Mouse (Mus musculus): Measurements from ENCODE around the gene Cacna1i.

Cacna1i gene

DNA sequence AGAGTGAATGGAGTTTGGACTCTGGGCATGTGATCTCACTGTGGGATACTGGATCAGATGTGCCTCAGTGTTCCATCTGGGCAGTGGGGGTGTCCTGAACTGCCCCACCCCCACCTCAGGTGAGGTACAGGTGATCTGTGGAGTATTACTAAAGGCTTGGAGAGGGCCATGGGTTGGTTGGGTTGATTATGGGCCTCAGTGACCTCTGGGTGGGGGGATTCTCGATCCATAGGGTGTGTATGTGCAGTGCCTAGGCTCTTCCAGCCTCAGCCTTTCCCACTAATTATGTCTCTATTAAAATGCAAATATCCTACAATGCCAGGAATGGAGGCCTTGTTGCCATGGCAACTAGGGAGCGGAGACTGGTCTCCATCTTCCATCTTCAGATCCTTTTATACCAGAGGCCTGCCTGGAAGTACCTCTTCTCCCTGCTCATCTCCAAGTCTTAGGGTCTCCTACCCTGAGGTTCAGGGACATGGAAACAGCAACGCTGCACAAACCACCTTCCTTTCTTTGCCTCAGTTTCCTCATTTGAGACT, 15.1 kb upstream of the Cacna1i start:
- DNase-seq (ENCODE audit: low read depth, low spot score) = no peak

DNA sequence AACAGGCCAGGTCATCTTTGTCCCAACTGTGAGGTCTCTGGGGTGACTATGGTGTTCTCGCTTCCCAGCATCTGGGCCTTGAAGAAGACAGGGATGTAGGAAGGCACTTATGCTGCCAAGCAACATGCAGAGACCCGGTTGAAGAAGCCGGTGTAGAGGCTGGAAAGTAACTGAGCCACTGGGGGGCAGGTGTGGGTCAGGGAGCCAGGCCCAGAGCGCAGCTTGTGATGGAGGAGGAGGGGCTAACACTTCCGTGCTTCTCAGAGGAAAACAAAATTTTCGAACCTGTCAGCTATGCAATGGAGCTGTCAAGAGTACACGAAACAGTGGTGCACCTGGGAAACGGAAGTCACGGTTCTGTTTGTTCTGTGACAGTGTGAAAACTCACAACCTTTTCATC, 9.9 kb upstream of the Cacna1i start:
- no peak for DNase-seq (ENCODE audit: low read depth, low spot score)

DNA sequence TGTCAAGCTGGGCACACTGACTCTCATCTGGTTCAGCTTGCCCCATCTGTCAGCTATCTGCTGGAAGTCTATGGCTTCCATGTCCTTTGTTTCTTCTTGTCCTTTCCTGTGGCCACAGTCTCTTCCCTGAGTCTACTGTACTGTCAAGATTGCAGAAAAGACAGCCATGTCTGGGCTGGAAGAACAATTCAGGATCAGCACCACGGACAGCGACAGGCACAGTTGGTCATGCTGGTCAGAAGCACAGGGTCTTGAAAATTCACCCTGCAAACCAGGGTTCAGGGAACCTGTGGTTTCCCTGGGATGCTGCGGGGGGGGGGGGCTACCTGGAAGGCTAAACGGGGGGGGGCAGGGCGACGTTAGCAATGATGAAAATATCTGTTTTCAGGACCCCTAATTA, 9.4 kb upstream of the Cacna1i start:
- DNase-seq (ENCODE audit: low read depth, low spot score) = no peak

DNA sequence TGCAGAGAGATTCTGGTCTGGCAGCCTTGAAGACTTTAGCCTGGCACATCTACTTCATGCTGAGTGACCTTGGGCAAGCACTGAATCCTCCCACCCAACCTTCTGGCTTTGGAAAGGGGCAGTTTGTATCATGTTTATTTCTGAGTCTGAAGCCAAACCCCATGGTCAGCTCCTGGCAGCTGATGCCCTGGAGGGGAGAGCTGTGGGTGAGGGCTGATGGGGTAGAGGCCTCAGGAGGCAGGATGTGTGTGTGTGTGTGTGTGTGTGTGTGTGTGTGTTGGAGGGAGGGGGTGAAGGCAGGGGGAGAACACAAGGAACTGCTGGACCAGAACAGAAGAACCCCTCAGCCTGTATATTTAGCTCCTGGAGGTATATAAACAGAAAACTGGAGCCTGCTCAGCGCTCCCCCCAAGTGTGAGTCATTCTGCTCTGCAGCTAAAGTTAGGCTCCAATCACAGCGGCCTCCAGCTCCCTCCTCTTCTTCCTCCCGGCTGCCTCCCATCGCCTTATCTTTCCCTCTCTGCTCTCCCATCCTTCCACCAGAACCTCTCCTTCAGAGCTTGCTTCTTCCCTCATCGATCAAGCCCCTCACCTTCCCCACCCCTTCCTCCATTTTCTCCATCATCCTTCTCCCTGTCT, 8.8 kb upstream of the Cacna1i start:
- no peak for DNase-seq (ENCODE audit: low read depth, low spot score)

DNA sequence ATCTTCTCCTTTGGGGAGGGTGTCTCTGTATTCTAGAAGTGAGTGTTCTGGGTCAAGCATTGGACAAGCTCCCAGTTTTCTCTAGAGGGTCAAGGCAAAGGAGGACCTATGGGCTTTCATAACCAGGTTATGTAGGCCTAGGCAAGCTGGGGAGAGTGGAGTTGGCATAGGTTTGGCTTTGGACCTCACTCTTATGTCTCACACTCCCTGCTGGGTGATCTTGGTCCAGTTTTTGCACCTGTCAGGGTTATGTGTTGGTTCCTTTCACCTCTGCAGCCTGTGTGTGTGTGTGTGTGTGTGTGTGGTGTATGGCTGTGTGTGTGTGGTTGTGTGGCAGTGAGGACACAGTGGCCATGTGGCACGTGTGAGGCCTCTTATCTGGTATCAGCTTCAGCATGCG, 8.0 kb upstream of the Cacna1i start:
- no peak for DNase-seq (ENCODE audit: low read depth, low spot score)

DNA sequence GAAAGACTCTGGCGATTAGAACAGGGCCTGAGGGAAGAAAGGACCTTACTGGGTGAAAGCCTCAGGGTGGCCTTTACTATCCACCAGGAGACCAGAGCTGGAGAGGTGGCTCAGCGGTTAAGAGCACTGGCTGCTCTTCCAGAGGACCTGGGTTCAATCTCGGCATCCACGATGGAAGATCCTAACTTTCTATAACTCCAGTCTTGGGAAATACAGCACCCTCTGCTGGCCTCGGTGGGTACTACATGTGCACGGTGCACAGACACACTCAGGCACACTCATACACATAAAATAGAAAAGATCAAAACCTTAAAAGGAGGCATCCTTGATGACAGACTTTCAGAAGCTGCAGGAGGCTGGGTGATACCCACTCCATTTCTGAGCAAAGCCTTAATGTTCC, 6.4 kb upstream of the Cacna1i start:
- no peak for DNase-seq (ENCODE audit: low read depth, low spot score)

DNA sequence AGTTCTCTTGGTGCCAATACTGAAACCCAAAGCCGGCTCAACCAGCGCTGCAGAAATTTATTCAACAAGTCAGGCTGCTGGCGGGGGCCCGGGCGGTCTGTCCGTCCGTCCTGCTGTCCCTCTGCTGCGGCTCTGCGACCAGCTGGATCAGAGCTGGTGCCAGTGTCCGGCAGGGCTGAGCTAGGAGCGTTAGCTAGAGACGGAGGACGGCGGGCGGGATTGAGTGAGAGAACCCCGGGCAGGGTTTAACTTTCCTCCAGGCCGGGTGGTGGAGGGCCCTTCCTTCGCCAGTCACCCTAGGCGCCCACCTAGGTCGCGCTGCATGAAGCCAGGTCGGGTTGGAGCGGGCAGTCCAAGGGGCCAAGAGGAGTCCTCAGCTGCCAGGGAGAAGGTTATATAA, 998 bp downstream of the Cacna1i start:
- DNase-seq (ENCODE audit: low read depth, low spot score) = no peak

DNA sequence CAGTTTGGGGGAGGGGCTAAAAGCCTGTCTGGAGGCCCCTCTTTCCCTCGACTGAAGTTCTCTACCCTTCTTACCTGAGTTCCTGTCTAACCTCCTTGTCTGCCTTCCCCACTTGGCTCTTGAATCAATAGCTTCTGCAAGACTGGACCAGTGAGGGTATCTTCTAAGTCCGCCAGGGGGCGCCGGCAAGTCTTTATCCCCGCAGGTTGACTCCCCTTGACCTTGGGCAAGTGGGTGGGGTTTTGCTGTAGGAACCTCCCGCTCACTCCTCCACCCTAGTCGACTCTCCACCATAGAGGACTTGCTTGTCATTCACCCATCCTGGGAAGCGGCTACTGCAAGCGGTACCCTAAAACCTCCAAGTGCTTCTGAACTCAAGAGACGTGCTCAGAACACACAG, 2.4 kb downstream of the Cacna1i start:
- no peak for DNase-seq (ENCODE audit: low read depth, low spot score)

DNA sequence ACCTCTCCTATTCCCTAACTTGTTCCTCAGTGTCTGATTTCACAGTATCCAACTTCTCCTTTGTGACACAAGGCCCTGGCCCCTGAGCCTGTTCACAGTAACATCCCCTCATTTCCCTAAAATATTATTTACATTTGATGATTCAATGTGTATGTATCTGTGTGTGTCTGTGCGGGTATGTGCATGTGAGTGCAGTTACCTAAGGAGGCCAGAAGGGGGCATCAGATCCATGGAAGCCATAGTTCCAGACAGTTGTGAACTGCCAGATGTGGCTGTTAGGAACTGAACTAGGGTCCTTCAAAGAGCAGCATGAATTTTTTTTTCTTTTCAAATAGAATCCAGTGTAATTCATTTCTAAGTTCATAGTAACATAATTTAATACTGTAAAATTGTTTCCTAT, 10.1 kb downstream of the Cacna1i start:
- DNase-seq (ENCODE audit: low read depth, low spot score) = no peak

DNA sequence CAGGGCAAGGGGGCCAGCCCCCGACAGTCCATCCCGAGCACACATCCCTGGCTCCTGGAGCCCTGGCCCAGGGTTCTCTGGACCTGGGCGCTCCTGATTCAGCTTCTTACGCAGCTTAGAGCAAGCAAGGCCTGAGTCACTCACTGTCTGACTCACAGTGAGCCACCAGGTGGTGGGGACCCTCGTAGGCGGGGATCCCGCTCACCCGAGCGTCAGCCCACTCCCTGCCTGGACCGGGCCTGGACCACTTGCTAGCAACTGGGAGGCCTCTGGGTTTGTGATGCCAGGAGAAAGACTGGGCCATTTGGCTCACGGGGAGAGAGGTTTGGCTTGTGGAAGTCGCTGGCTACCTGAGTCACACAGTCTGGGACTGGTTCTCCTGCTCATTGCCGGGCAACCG, 16.7 kb downstream of the Cacna1i start:
- no peak for DNase-seq (ENCODE audit: low read depth, low spot score)

DNA sequence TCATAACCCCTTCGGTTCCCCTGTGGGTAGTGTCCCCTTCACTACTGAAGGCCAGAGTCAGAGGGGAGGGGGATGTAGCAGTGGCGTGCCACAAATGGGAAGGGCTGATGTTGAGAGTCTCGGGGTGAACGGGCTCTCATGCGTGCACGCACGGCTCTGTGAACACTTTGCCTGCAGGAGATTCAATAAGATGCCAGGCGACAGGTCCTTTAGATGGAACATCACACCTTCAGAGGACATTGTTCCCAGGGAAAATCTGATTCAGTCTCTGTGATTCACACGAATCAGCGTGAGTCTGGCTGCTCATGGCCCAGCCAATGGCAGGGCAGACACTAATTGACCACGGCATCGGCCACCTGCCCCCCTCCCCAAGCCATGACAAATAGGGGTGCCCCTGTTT, 17.1 kb downstream of the Cacna1i start:
- DNase-seq (ENCODE audit: low read depth, low spot score) = no peak

DNA sequence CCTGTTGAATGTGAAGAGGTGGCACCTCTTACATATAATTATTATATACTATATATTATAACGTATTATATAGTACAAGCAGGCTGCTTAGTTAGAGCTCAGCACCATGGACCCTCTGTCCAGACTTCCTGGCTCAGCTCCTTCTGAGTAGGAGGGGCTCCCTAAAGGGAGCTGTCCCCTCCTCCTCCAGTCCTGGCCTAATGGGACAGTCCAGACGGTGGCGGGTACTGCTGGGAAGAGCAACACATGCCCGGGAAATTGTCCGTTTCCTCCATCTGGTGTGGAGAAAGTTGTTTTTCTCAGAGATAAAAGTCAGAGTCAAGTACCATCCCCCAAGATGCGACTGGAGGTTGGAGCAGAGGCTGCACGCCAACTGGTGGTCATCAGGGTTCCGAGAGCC, 19.1 kb downstream of the Cacna1i start:
- DNase-seq (ENCODE audit: low read depth, low spot score) = no peak

DNA sequence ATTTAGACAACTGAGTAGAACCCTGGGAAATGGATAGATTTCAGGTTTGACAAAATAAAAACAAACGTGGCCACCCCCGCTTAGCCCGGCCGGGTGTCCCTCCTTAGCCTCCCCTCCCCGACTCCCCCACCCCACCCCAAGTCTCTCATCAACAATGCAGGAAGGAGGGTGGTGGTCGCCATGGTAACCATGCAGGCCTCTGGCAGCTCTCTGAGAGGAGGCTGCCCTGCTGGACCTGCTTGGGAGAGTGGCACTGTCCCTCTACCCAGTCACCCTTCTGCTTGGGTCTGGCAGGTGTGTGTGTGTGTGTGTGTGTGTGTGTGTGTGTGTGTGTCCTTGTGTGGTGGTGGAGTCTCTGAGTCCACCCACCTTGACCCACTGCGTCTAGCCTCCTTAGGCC, 27.7 kb downstream of the Cacna1i start:
- DNase-seq (ENCODE audit: low read depth, low spot score) = no peak

DNA sequence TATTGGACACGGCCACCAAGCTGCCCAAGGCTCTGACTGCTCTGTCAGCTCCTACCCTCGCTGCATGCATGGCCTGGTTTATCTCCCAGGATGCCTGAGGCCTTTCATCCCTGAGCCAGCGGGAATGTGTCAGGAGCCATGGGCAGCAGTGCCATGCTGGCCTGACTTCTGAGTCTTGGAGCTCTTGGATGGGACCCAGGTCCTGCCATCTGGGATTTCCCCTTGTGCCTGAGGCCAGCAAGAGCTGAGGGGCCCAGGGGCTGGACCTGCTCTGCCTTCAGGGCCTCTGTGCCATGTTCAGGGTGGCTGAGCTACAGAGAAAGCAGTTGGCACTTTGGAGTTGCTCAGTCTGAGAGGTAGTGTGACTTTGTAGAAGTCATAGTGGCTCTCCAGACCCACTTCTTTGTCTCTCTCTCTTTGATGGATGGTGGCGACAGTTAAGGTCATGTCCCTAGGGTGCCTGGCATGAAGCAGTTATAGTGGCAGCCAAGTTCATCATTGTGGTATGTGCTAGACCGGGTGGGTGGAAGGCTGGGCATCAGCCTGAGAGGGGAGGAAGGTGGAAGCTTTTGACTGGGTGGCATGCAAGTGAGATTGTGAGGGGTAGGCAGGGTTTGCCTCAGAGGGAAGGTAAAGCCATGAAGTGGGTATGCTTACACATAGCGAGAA, 30.1 kb downstream of the Cacna1i start:
- no peak for DNase-seq (ENCODE audit: low read depth, low spot score)

DNA sequence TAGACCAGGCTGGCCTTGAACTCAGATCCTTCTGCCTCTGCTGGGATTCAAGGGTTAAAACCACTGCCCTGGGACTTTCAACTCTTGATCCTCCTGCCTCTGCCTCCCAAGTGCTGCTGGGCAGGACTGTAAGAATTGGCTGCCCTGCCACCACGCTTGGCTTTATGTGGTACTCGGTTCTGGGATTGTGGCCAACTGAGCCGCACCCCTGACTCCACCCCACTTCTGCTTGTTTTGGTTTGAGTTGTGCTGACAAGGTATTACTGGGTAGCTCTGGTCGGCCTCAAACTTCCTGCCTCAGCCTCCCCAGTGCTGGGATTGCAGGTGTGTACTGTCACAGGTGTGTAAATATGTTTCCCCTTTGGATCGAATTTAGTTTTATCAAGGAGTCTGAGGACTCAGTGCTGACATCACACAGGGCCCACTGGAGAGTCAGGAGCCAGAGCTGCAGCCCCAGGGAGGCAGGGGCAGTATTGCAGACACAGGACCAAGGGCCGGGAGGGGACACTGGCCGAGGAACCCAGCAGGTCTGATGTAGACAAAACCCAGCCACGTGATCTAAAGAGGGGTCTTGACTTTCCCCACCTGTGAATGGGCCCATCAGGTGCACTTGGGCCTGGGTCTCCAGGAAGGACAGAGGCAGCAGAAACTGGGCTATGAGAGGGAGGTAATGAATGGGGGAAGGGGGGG, 30.9 kb downstream of the Cacna1i start:
- no peak for DNase-seq (ENCODE audit: low read depth, low spot score)

DNA sequence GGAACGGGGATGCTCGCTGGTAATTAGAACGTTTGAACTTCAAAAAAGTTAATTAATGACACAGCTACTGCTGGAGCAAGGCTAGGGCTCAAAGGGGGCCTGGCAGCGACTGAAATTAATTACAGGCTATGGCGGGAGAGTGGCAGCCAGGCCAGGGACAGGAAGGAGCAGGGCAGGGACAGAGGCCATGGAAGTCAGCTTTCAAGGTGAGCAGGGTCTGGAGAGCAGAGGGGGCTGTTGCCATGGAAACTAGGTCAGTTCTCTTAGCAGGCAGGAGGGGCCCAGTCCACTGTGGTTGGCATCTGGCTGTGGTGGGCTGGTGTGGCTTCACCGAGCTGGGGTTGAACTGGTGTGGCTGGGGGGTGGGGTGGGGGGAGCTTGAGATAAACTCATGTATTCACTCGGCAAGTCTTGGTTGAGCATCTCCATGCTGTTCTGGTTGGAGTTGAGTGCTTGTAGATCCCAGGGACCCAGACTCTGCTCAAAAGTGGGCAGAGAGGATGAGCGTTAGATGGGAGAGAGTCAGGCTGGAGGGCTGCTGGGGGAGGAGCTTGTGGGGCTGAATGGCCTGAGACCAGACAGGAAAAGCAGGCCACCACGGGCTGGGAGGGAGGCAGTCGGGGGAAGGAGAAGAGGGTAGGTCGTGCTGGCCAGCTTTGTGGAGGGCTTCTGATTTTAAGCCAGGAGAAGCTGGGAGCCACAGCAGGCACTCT, 31.7 kb downstream of the Cacna1i start:
- DNase-seq (ENCODE audit: low read depth, low spot score) = no peak

DNA sequence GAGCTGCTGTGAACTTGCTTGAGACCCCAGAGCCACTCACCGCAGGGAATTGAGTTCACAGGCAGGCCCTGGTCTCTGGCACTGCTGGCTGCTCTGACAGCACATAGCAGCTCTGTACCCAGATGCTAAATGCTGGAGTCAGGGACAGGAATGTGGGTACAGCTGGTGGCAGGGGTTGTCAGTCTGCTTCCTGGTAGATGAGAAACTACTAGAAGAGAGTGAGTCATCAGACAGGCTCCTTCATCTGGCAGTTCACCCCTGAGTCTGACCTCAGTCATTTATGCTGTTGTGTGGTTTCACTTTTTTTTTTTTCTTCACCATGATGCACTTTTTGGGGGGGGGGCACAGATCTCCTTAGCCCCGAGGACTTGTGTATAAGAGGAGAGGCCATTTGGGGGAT, 32.3 kb downstream of the Cacna1i start:
- no peak for DNase-seq (ENCODE audit: low read depth, low spot score)

DNA sequence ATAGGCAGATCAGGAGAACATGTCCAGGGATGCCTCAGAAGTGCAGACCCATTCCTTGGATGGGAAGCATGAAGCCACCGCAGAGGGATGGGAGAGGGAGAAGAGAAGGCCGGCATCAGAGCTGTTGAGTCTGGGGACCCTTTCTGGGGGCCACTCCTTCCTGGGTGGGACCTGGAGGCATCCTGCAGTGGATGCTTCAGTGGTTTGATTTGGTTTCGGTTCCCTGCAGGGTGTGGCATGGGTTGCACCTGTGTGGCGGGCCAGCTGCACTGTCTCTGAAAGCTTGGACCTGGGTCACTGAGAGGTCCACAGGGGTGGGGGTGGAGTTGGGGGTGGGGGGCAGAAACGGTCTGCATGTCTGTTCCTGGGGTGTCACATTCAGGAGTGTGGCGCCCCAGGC, 32.9 kb downstream of the Cacna1i start:
- no peak for DNase-seq (ENCODE audit: low read depth, low spot score)

DNA sequence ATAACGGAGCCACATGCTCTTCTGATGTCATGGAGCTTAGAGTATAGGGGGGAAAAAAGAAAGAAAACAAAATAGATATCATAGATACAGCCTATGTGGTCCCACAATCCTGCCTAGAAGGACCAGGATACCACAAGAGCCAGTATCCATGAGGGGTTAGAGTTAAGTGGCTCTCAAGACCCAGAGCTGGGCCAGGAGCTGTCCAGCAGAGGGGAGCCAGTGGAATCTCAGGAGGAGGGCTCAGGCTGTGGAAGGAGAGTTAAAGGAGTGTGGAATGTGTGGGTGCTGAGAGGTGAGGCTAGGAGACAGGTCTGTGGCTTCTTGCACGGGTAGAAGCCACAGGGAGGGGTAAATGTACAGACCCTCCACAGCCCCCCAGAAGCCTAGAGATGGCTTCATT, 38.2 kb downstream of the Cacna1i start:
- DNase-seq (ENCODE audit: low read depth, low spot score) = no peak

DNA sequence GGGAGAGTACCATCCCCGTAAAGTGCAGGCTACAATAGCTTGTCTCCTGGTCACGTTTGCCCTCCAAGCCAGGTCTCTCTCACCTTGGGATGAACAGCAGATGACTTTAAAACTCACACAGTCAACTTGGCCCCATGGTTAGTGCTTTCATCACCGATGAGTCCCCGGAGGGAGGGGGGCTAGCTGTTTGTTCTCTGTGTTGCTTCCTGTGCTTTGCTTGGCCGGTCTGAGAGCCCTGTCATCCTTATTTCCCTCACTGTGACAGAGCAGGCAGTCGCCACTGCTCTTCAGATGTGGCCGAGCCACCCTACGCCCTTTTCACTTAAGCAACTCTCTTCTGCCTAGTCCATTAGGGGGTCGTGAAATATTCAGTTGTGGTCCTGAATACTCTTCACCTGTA, 38.7 kb downstream of the Cacna1i start:
- no peak for DNase-seq (ENCODE audit: low read depth, low spot score)

DNA sequence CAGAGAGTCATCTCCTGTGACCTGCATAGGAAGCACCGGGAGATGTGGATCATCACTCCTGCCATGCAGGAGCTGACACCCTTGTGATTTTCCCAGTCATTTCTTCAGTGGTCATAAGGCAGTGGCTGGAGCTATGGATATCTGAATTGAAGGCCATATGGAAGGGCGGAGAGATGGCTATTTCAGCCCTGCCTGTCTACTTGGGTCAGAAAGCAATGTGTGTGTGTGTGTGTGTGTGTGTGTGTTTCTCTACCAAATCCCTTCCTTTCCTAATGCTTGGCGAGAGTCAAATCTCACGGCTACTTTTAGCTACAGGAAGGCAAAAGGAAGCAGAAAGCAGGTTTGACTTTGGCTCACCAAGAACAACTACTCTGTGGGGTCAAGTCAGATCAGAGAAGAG, 39.9 kb downstream of the Cacna1i start:
- no peak for DNase-seq (ENCODE audit: low read depth, low spot score)

Data from brain, embryonic 18.5 days (tissue).